Mouse (Mus musculus): ENCODE measurements around the gene Degs1. TPM values are rescaled to one million over a fixed set of nuclear protein-coding genes. Genes with fewer than 3 reads are reported as not detected.
"Not testable (repeated sequence)": the region's sequence is repeated elsewhere in the genome, so short reads cannot be mapped to it uniquely, and the experiment has no call there.

Degs1 gene
- polyA plus RNA-seq, 1 experiment, result 52.0 TPM

GRCm38 (mm10) chr1:182292291-182292690, 9.7 kb upstream of the Degs1 start:
- Histone ChIP-seq H3K4me3 (ENCODE audit: insufficient read depth, low read depth, low read length) (no peak overlapping the region), H3K27ac (replicated peaks; ENCODE audit: low read depth, low read length) (no peak overlapping the region), H3K4me1 (ENCODE audit: control insufficient read depth, insufficient read depth, insufficient read length, low read length) (peaks cover under 1% of the 10 kb centered on the region; the same call in 1 of the 2 replicates)

- H3K4me1 ChIP-seq (ENCODE audit: control insufficient read depth, insufficient read depth, insufficient read length, low read length); H3K27ac ChIP-seq (replicated peaks; ENCODE audit: low read depth, low read length); H3K4me3 ChIP-seq (ENCODE audit: insufficient read depth, low read depth, low read length): not testable (repeated sequence)
Measured at GRCm38 (mm10) chr1:182290741-182291140, 8.1 kb upstream of the Degs1 start.

GRCm38 (mm10) chr1:182289781-182290180, 7.2 kb upstream of the Degs1 start:
- Histone ChIP-seq H3K4me3 (ENCODE audit: insufficient read depth, low read depth, low read length) (no peak overlapping the region), H3K27ac (replicated peaks; ENCODE audit: low read depth, low read length) (no peak overlapping the region), H3K4me1 (ENCODE audit: control insufficient read depth, insufficient read depth, insufficient read length, low read length) (peaks cover 3% of the 10 kb centered on the region; the same call in 1 of the 2 replicates)

GRCm38 (mm10) chr1:182288601-182289000, 6.0 kb upstream of the Degs1 start:
- H3K4me3 ChIP-seq (ENCODE audit: insufficient read depth, low read depth, low read length), result no peak overlapping the region
- H3K4me1 ChIP-seq (ENCODE audit: control insufficient read depth, insufficient read depth, insufficient read length, low read length), result peaks cover 3% of the 10 kb centered on the region; the same call in 1 of the 2 replicates
- no peak overlapping the region for H3K27ac ChIP-seq (replicated peaks; ENCODE audit: low read depth, low read length)

GRCm38 (mm10) chr1:182287781-182288180, 5.2 kb upstream of the Degs1 start:
- Histone ChIP-seq H3K27ac (replicated peaks; ENCODE audit: low read depth, low read length) (no peak overlapping the region), H3K4me3 (ENCODE audit: insufficient read depth, low read depth, low read length) (no peak overlapping the region), H3K4me1 (ENCODE audit: control insufficient read depth, insufficient read depth, insufficient read length, low read length) (peaks cover 3% of the 10 kb centered on the region; the same call in 1 of the 2 replicates)

- Histone ChIP-seq H3K27ac (replicated peaks; ENCODE audit: low read depth, low read length) (no peak overlapping the region), H3K4me3 (ENCODE audit: insufficient read depth, low read depth, low read length) (no peak overlapping the region)
Measured at GRCm38 (mm10) chr1:182284795-182285194, 2.2 kb upstream of the Degs1 start.

GRCm38 (mm10) chr1:182283231-182283630, 627 bp upstream of the Degs1 start:
- H3K27ac ChIP-seq (replicated peaks; ENCODE audit: low read depth, low read length), result no peak overlapping the region

More at GRCm38 (mm10) chr1:182284795-182285194, 2.2 kb upstream of the Degs1 start:
- H3K4me1 ChIP-seq (ENCODE audit: control insufficient read depth, insufficient read depth, insufficient read length, low read length), result peaks cover 9% of the 10 kb centered on the region

GRCm38 (mm10) chr1:182281251-182281711, 1.3 kb downstream of the Degs1 start:
- Histone ChIP-seq H3K27ac (replicated peaks; ENCODE audit: low read depth, low read length) (no peak overlapping the region), H3K4me3 (ENCODE audit: insufficient read depth, low read depth, low read length) (peak overlapping the region; percentile 23; the same call in 1 of the 2 replicates), H3K4me1 (ENCODE audit: control insufficient read depth, insufficient read depth, insufficient read length, low read length) (peaks cover 8% of the 10 kb centered on the region)

More at GRCm38 (mm10) chr1:182283231-182283630, 627 bp upstream of the Degs1 start:
- H3K4me3 ChIP-seq (ENCODE audit: insufficient read depth, low read depth, low read length), result peak overlapping the region; percentile 0; the same call in 1 of the 2 replicates
- H3K4me1 ChIP-seq (ENCODE audit: control insufficient read depth, insufficient read depth, insufficient read length, low read length), result peaks cover 11% of the 10 kb centered on the region

- Histone ChIP-seq H3K4me1 (ENCODE audit: control insufficient read depth, insufficient read depth, insufficient read length, low read length) (peaks cover 8% of the 10 kb centered on the region), H3K4me3 (ENCODE audit: insufficient read depth, low read depth, low read length) (no peak overlapping the region), H3K27ac (replicated peaks; ENCODE audit: low read depth, low read length) (no peak overlapping the region)
Measured at GRCm38 (mm10) chr1:182280577-182280976, 2.0 kb downstream of the Degs1 start.

GRCm38 (mm10) chr1:182280046-182280445, 2.6 kb downstream of the Degs1 start:
- Histone ChIP-seq H3K4me1 (ENCODE audit: control insufficient read depth, insufficient read depth, insufficient read length, low read length) (peaks cover 8% of the 10 kb centered on the region), H3K4me3 (ENCODE audit: insufficient read depth, low read depth, low read length) (no peak overlapping the region), H3K27ac (replicated peaks; ENCODE audit: low read depth, low read length) (no peak overlapping the region)

- Histone ChIP-seq H3K4me3 (ENCODE audit: insufficient read depth, low read depth, low read length) (no peak overlapping the region), H3K4me1 (ENCODE audit: control insufficient read depth, insufficient read depth, insufficient read length, low read length) (peaks cover 8% of the 10 kb centered on the region), H3K27ac (replicated peaks; ENCODE audit: low read depth, low read length) (no peak overlapping the region)
Measured at GRCm38 (mm10) chr1:182279436-182279835, 3.2 kb downstream of the Degs1 start.

GRCm38 (mm10) chr1:182275109-182275508, 7.5 kb downstream of the Degs1 start:
- no peak overlapping the region for H3K27ac ChIP-seq (replicated peaks; ENCODE audit: low read depth, low read length)
- peaks cover 2% of the 10 kb centered on the region; the same call in 1 of the 2 replicates for H3K4me1 ChIP-seq (ENCODE audit: control insufficient read depth, insufficient read depth, insufficient read length, low read length)

GRCm38 (mm10) chr1:182271632-182272031, 11.0 kb downstream of the Degs1 start:
- Histone ChIP-seq H3K4me3 (ENCODE audit: insufficient read depth, low read depth, low read length) (no peak overlapping the region), H3K27ac (replicated peaks; ENCODE audit: low read depth, low read length) (no peak overlapping the region), H3K4me1 (ENCODE audit: control insufficient read depth, insufficient read depth, insufficient read length, low read length) (no peaks in the 10 kb centered on the region)

More at GRCm38 (mm10) chr1:182275109-182275508, 7.5 kb downstream of the Degs1 start:
- no peak overlapping the region for H3K4me3 ChIP-seq (ENCODE audit: insufficient read depth, low read depth, low read length)

- no peak overlapping the region for H3K4me3 ChIP-seq (ENCODE audit: insufficient read depth, low read depth, low read length)
- no peak overlapping the region for H3K27ac ChIP-seq (replicated peaks; ENCODE audit: low read depth, low read length)
- H3K4me1 ChIP-seq (ENCODE audit: control insufficient read depth, insufficient read depth, insufficient read length, low read length), result no peaks in the 10 kb centered on the region
Measured at GRCm38 (mm10) chr1:182271130-182271529, 11.5 kb downstream of the Degs1 start.

GRCm38 (mm10) chr1:182268317-182268716, 14.3 kb downstream of the Degs1 start:
- Histone ChIP-seq H3K4me3 (ENCODE audit: insufficient read depth, low read depth, low read length) (no peak overlapping the region), H3K4me1 (ENCODE audit: control insufficient read depth, insufficient read depth, insufficient read length, low read length) (no peaks in the 10 kb centered on the region), H3K27ac (replicated peaks; ENCODE audit: low read depth, low read length) (no peak overlapping the region)

GRCm38 (mm10) chr1:182266028-182266525, 16.5 kb downstream of the Degs1 start:
- Histone ChIP-seq H3K4me1 (ENCODE audit: control insufficient read depth, insufficient read depth, insufficient read length, low read length) (no peaks in the 10 kb centered on the region), H3K27ac (replicated peaks; ENCODE audit: low read depth, low read length) (no peak overlapping the region), H3K4me3 (ENCODE audit: insufficient read depth, low read depth, low read length) (no peak overlapping the region)
